Mouse (Mus musculus): Measurements from ENCODE around the gene Fam19a1. TPM values are rescaled to one million over a fixed set of nuclear protein-coding genes. Genes with fewer than 3 reads are reported as not detected.

Fam19a1 gene
- total and polyA plus RNA-seq, 2 experiments from 2014 or later: 15.7 to 23.6 TPM

GRCm38 (mm10) chr6:96287377-96287776 is 174.4 kb downstream of the Fam19a1 start:
- WGBS: 94% methylated on average over 2 of the region's 2 CpGs
- H3K4me2 ChIP-seq (ENCODE audit: low read depth, low read length, poor library complexity, severe bottlenecking): no peak overlapping the region
- TF ChIP-seq CTCF (IDR thresholded peaks at IDR 0.05): no peak
- no peak overlapping the region for H3K4me3 ChIP-seq (ENCODE audit: low read depth, low read length)
- no peak overlapping the region for H3K27ac ChIP-seq (ENCODE audit: low read depth, low read length)
- ATAC-seq (ENCODE audit: low FRiP score): no peak
- no peaks in the 10 kb centered on the region for H3K27me3 ChIP-seq (ENCODE audit: insufficient read depth, low read length)
- no peaks in the 10 kb centered on the region for H3K9me3 ChIP-seq (ENCODE audit: low read length)
- no peak overlapping the region for H3K9ac ChIP-seq (replicated peaks; ENCODE audit: low read length, poor library complexity, severe bottlenecking)
- no peaks in the 10 kb centered on the region for H3K4me1 ChIP-seq (ENCODE audit: insufficient read depth, low read length)
- no peaks in the 10 kb centered on the region for H3K36me3 ChIP-seq (ENCODE audit: insufficient read depth, low read length)
- no peak for DNase-seq (ENCODE audit: low spot score)

- H3K4me1 ChIP-seq (ENCODE audit: insufficient read depth, low read length): no peaks in the 10 kb centered on the region
- DNase-seq (ENCODE audit: low spot score) (no peak), ATAC-seq (ENCODE audit: low FRiP score) (no peak)
- no peak overlapping the region for H3K4me3 ChIP-seq (ENCODE audit: low read depth, low read length)
- H3K27ac ChIP-seq (ENCODE audit: low read depth, low read length): no peak overlapping the region
- H3K4me2 ChIP-seq (ENCODE audit: low read depth, low read length, poor library complexity, severe bottlenecking): no peak overlapping the region
- TF ChIP-seq CTCF (IDR thresholded peaks at IDR 0.05): no peak
- no peak overlapping the region for H3K9ac ChIP-seq (replicated peaks; ENCODE audit: low read length, poor library complexity, severe bottlenecking)
- no peaks in the 10 kb centered on the region for H3K9me3 ChIP-seq (ENCODE audit: low read length)
- H3K27me3 ChIP-seq (ENCODE audit: insufficient read depth, low read length): no peaks in the 10 kb centered on the region
- 33% methylated on average over 4 of the region's 4 CpGs for WGBS
- H3K36me3 ChIP-seq (ENCODE audit: insufficient read depth, low read length): no peaks in the 10 kb centered on the region
Measured at GRCm38 (mm10) chr6:96289672-96290071, 176.7 kb downstream of the Fam19a1 start.

- no peaks in the 10 kb centered on the region for H3K27me3 ChIP-seq (ENCODE audit: insufficient read depth, low read length)
- TF ChIP-seq CTCF (IDR thresholded peaks at IDR 0.05): no peak
- WGBS: 85% methylated on average over 2 of the region's 2 CpGs
- no peaks in the 10 kb centered on the region for H3K36me3 ChIP-seq (ENCODE audit: insufficient read depth, low read length)
- no peak for DNase-seq (ENCODE audit: low spot score)
- H3K4me3 ChIP-seq (ENCODE audit: low read depth, low read length): no peak overlapping the region
- H3K9ac ChIP-seq (replicated peaks; ENCODE audit: low read length, poor library complexity, severe bottlenecking): no peak overlapping the region
- no peaks in the 10 kb centered on the region for H3K4me1 ChIP-seq (ENCODE audit: insufficient read depth, low read length)
- ATAC-seq (ENCODE audit: low FRiP score): no peak
- no peak overlapping the region for H3K27ac ChIP-seq (ENCODE audit: low read depth, low read length)
- no peaks in the 10 kb centered on the region for H3K9me3 ChIP-seq (ENCODE audit: low read length)
- H3K4me2 ChIP-seq (ENCODE audit: low read depth, low read length, poor library complexity, severe bottlenecking): no peak overlapping the region
Measured at GRCm38 (mm10) chr6:96347491-96347890, 234.5 kb downstream of the Fam19a1 start.

GRCm38 (mm10) chr6:96349446-96350025 is 236.6 kb downstream of the Fam19a1 start:
- Histone ChIP-seq H3K27me3 (ENCODE audit: insufficient read depth, low read length) (no peaks in the 10 kb centered on the region), H3K9me3 (ENCODE audit: low read length) (no peaks in the 10 kb centered on the region), H3K4me1 (ENCODE audit: insufficient read depth, low read length) (no peaks in the 10 kb centered on the region), H3K27ac (ENCODE audit: low read depth, low read length) (no peak overlapping the region), H3K4me3 (ENCODE audit: low read depth, low read length) (no peak overlapping the region), H3K36me3 (ENCODE audit: insufficient read depth, low read length) (no peaks in the 10 kb centered on the region), H3K9ac (replicated peaks; ENCODE audit: low read length, poor library complexity, severe bottlenecking) (no peak overlapping the region), H3K4me2 (ENCODE audit: low read depth, low read length, poor library complexity, severe bottlenecking) (no peak overlapping the region)
- TF ChIP-seq CTCF (IDR thresholded peaks at IDR 0.05): no peak
- ATAC-seq (ENCODE audit: low FRiP score) (no peak), DNase-seq (ENCODE audit: low spot score) (no peak)
- 63% methylated on average over 7 of the region's 7 CpGs for WGBS

GRCm38 (mm10) chr6:96369544-96369943 is 256.6 kb downstream of the Fam19a1 start:
- 93% methylated on average over 3 of the region's 3 CpGs for WGBS
- Histone ChIP-seq H3K4me1 (ENCODE audit: insufficient read depth, low read length) (no peaks in the 10 kb centered on the region), H3K9me3 (ENCODE audit: low read length) (no peaks in the 10 kb centered on the region), H3K27me3 (ENCODE audit: insufficient read depth, low read length) (no peaks in the 10 kb centered on the region), H3K4me3 (ENCODE audit: low read depth, low read length) (no peak overlapping the region), H3K27ac (ENCODE audit: low read depth, low read length) (no peak overlapping the region), H3K9ac (replicated peaks; ENCODE audit: low read length, poor library complexity, severe bottlenecking) (no peak overlapping the region), H3K36me3 (ENCODE audit: insufficient read depth, low read length) (no peaks in the 10 kb centered on the region), H3K4me2 (ENCODE audit: low read depth, low read length, poor library complexity, severe bottlenecking) (no peak overlapping the region)
- no peak for DNase-seq (ENCODE audit: low spot score)
- no peak for ATAC-seq (ENCODE audit: low FRiP score)
- no peak for TF ChIP-seq CTCF (IDR thresholded peaks at IDR 0.05)

GRCm38 (mm10) chr6:96372848-96373247 is 259.9 kb downstream of the Fam19a1 start:
- H3K9ac ChIP-seq (replicated peaks; ENCODE audit: low read length, poor library complexity, severe bottlenecking): no peak overlapping the region
- H3K4me3 ChIP-seq (ENCODE audit: low read depth, low read length): no peak overlapping the region
- DNase-seq (ENCODE audit: low spot score) (no peak), ATAC-seq (ENCODE audit: low FRiP score) (no peak)
- H3K4me1 ChIP-seq (ENCODE audit: insufficient read depth, low read length): no peaks in the 10 kb centered on the region
- no peak overlapping the region for H3K4me2 ChIP-seq (ENCODE audit: low read depth, low read length, poor library complexity, severe bottlenecking)
- H3K27me3 ChIP-seq (ENCODE audit: insufficient read depth, low read length): no peaks in the 10 kb centered on the region
- TF ChIP-seq CTCF (IDR thresholded peaks at IDR 0.05): no peak
- H3K9me3 ChIP-seq (ENCODE audit: low read length): no peaks in the 10 kb centered on the region
- WGBS: 55% methylated on average over 6 of the region's 6 CpGs
- no peak overlapping the region for H3K27ac ChIP-seq (ENCODE audit: low read depth, low read length)
- H3K36me3 ChIP-seq (ENCODE audit: insufficient read depth, low read length): no peaks in the 10 kb centered on the region
